Mouse (Mus musculus) lung, embryonic 15.5 days (tissue): ENCODE results near the gene Ccdc93. TPM values are rescaled to one million over a fixed set of nuclear protein-coding genes. Genes with fewer than 3 reads are reported as not detected.

Experiments used
- ATAC-seq: fragments of 200-750 bp; cut with Nextera tagmentation; 2 replicates; pipeline ENCODE4 v1.8.0; 2017; ENCODE audit warnings: moderate number of reproducible peaks, borderline replicate concordance; ENCODE audit not compliant: low FRiP score, low TSS enrichment; ENCODE audit errors: extremely low read depth
- H3K27ac ChIP-seq: fragments of 300-500 bp; sonication (generic); 2 replicates; pipeline ENCODE4 v1.5.1; 2015; ENCODE audit warnings: moderate library complexity, mild to moderate bottlenecking, inconsistent platforms
- H3K27me3 ChIP-seq: fragments of 300-500 bp; sonication (generic); 2 replicates; pipeline ENCODE4 v1.6.1; 2015; ENCODE audit warnings: inconsistent platforms
- H3K36me3 ChIP-seq: fragments of 300-500 bp; sonication (generic); 2 replicates; pipeline ENCODE4 v1.6.1; 2015; ENCODE audit warnings: inconsistent platforms
- H3K4me1 ChIP-seq: fragments of 300-500 bp; sonication (generic); 2 replicates; pipeline ENCODE4 v1.6.1; 2015; ENCODE audit warnings: inconsistent platforms
- H3K4me2 ChIP-seq: fragments of 300-500 bp; sonication (generic); 2 replicates; pipeline ENCODE4 v1.6.1; 2015; ENCODE audit warnings: inconsistent platforms, mild to moderate bottlenecking, moderate library complexity
- H3K4me3 ChIP-seq: fragments of 300-500 bp; sonication (generic); 2 replicates; pipeline ENCODE4 v1.5.1; 2015; ENCODE audit warnings: mild to moderate bottlenecking, inconsistent platforms
- H3K9ac ChIP-seq: fragments of 300-500 bp; sonication (generic); 2 replicates; pipeline ENCODE4 v1.6.1; 2015; ENCODE audit warnings: inconsistent platforms
- H3K9me3 ChIP-seq: fragments of 300-500 bp; sonication (generic); 2 replicates; pipeline ENCODE4 v1.6.1; 2016; ENCODE audit warnings: inconsistent platforms
- WGBS: fragments of 180-500 bp; shearing (Covaris S2); methylation state at CpG from one replicate; pipeline ENCODE4 v1.1.7; 2015; 5-methylcytosine and 5-hydroxymethylcytosine counted together
- polyA plus RNA-seq: library from polyadenylated mRNA; unstranded; fragments of >200 nt; fragmentation: Nextera tagmentation; extraction: Ambion mirVana; gene quantifications from 2 replicates; pipeline ENCODE4 v1.2.1, GENCODE M21; 2015

The Ccdc93 gene
- polyA plus RNA-seq, 1 experiment from 2014 or later = 9.7 TPM

DNA sequence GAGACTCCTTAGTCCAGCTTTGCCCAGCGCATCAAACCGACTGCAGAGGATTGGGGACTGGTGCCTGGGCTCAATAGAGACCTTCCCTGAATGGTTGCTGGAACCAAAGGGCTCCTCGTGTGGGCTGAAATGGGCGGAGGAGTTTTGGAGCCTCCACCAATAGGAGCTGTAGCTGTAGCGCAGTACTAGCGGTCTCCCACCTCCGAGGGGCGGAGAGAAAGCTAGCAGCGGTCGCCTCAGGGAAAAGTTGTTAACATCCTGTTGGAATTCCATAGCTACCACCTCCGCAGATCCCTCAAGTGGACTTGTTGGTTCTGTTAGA is 97.5 kb downstream of the Ccdc93 start, which contains the start of gene Htr5b:
TSS of gene Htr5b (minus strand) at position 67 of the 322 bp plus-strand sequence.
- WGBS = 2% methylated on average over 11 of the region's 11 CpGs
- ATAC-seq = peak; percentile 88; the same call in 1 of the 2 replicates
- H3K36me3 ChIP-seq = no peaks in the 10 kb centered on the region
- H3K9ac ChIP-seq = no peak within 1 kb of the TSS
- no peak within 1 kb of the TSS for H3K27ac ChIP-seq
- no peaks in the 10 kb centered on the region for H3K9me3 ChIP-seq
- peak within 1 kb of the TSS; percentile 57 for H3K4me2 ChIP-seq
- peaks cover 12% of the 10 kb centered on the region for H3K4me1 ChIP-seq
- peak within 1 kb of the TSS; percentile 19 for H3K4me3 ChIP-seq
- H3K27me3 ChIP-seq = peaks cover 32% of the 10 kb centered on the region

DNA sequence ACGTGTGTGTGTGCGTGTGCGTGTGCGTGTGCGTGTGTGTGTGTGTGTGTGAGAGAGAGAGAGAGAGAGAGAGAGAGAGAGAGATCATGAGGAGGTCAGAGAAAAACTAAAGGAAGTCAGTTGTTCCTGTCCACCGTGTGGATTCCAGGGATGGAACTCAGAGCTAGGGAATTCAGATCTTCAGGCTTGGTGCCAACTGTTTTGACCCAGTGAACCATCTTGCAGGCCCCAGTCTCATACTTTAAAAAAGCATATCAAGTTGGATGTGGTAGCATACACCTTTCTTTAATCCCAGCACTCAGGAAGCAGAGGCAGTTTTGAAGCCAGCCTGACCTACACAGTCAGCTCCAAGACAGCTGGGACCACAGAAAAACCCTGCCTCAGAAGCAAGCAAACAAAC is 98.4 kb downstream of the Ccdc93 start:
- ATAC-seq = no peak
- no peaks in the 10 kb centered on the region for H3K9me3 ChIP-seq
- WGBS = 77% methylated on average over 6 of the region's 6 CpGs
- H3K27ac ChIP-seq = no peak overlapping the region
- H3K27me3 ChIP-seq = peaks cover 32% of the 10 kb centered on the region
- no peak overlapping the region for H3K9ac ChIP-seq
- H3K4me3 ChIP-seq = no peak overlapping the region
- no peak overlapping the region for H3K4me2 ChIP-seq
- H3K4me1 ChIP-seq = peaks cover 12% of the 10 kb centered on the region
- H3K36me3 ChIP-seq = no peaks in the 10 kb centered on the region

DNA sequence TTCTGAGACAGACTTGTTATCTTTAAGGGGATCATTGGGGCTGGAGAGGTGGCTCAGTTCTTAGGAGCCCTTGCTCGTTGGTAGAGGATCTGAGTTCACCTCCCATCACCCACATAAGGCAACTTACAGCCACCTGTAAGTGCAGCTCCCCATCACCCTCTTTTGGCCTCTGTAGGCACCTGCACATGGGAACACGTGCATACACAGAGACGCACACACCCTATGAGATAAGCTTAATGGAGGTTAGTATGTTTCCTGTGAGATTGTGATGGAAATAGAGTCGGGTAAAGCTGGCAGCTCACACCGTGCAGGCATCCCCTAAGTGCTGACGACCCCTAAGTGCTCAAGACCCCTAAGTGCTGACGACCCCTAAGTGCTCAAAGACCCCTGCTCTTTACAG is 100.6 kb downstream of the Ccdc93 start:
- H3K9ac ChIP-seq = no peak overlapping the region
- WGBS = 54% methylated on average over 7 of the region's 7 CpGs
- H3K9me3 ChIP-seq = no peaks in the 10 kb centered on the region
- no peak overlapping the region for H3K4me3 ChIP-seq
- H3K4me1 ChIP-seq = peaks cover 12% of the 10 kb centered on the region
- peaks cover 32% of the 10 kb centered on the region for H3K27me3 ChIP-seq
- no peak overlapping the region for H3K4me2 ChIP-seq
- no peak overlapping the region for H3K27ac ChIP-seq
- H3K36me3 ChIP-seq = no peaks in the 10 kb centered on the region
- ATAC-seq = no peak

DNA sequence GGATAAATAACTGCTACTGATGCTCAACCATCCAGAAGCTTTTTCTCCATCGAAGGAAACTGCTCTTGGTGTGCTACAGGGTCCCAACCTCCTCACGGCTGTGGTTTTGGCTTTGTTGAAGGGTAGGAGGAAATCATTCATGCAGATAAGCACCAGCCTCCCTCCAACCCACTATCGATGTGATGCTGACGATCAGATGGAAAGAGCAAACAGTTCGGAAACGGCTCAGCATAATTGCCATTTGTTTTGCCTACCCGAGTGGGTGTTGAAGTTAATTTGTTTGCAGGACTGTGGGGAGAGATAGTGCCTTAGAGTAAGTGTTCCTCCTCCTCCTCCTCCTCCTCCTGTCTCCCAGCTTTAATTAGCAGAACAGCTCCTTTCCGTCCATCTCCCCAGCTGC is 109.5 kb downstream of the Ccdc93 start:
- 48% methylated on average over 8 of the region's 8 CpGs for WGBS
- Histone ChIP-seq H3K9ac (no peak overlapping the region), H3K27me3 (no peaks in the 10 kb centered on the region), H3K36me3 (no peaks in the 10 kb centered on the region), H3K4me3 (no peak overlapping the region), H3K4me2 (no peak overlapping the region), H3K4me1 (no peaks in the 10 kb centered on the region), H3K9me3 (no peaks in the 10 kb centered on the region), H3K27ac (no peak overlapping the region)
- ATAC-seq = no peak

DNA sequence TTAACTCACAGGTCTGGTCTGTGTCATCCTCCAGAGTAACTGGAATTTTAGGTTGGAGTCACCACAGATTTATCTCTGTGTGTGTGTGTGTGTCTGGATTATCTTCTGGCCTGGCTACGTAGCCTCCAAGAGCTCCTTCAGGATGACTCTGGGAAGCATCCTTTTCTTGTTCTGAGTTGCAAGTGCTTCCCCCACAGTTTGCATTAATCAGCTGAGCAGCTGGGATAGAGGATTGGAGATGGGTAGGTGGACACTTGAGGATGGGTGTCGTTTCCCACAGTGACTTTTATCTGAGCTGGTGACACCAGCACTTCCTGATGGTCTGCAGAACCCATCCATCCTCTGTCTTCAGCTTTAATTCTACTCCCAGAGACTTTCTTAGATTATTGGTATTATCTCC is 116.0 kb downstream of the Ccdc93 start:
- H3K27ac ChIP-seq = no peak overlapping the region
- H3K36me3 ChIP-seq = peaks cover 4% of the 10 kb centered on the region; the same call in 1 of the 2 replicates
- no peak overlapping the region for H3K4me3 ChIP-seq
- H3K4me2 ChIP-seq = no peak overlapping the region
- WGBS = 54% methylated on average over 2 of the region's 2 CpGs
- no peaks in the 10 kb centered on the region for H3K4me1 ChIP-seq
- ATAC-seq = no peak
- no peak overlapping the region for H3K9ac ChIP-seq
- no peaks in the 10 kb centered on the region for H3K27me3 ChIP-seq
- no peaks in the 10 kb centered on the region for H3K9me3 ChIP-seq

DNA sequence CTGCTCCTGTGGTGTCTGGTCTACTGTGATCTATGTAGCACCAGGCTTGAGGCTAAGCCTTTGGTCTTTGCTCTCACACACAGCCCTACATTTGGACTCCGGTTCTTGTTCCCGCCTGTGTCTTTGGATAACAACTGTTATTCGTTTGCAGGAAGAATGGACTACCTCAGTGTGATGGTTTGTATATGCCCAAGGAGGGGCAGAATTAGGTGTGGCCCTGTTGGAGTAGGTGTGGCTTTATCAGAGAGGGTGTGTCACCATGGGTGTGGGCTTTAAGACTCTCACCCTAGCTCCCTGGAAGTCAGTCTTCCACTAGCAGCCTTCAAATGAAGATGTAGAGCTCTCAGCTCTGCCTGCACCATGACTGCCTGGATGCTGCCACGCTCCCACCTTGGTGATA is 117.8 kb downstream of the Ccdc93 start:
- Histone ChIP-seq H3K27ac (no peak overlapping the region), H3K4me2 (no peak overlapping the region), H3K36me3 (peaks cover 18% of the 10 kb centered on the region), H3K4me3 (no peak overlapping the region), H3K9ac (no peak overlapping the region), H3K9me3 (no peaks in the 10 kb centered on the region), H3K27me3 (no peaks in the 10 kb centered on the region), H3K4me1 (no peaks in the 10 kb centered on the region)
- 92% methylated on average over 4 of the region's 4 CpGs for WGBS
- ATAC-seq = no peak

DNA sequence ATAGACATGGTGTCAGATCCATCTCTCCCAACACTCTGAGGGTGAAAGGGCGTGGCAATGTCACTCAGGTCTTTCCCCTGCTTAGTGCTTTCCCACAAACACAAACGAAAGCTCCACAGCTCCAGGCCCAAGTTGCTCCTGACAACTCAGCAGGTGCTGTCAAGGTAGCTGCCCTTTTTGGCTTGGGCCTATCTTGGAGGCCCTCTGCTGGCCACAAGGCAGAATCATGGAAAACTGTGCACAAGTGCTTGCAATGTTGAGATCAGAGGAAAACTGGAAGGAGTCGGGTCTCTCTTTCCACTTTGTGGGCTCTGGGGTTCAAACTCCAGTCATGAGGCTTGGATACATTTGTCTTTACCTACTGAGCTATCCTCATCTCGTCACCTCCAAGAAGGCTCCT is 118.6 kb downstream of the Ccdc93 start:
- Histone ChIP-seq H3K4me2 (no peak overlapping the region), H3K27ac (no peak overlapping the region), H3K36me3 (peaks cover 24% of the 10 kb centered on the region), H3K4me1 (no peaks in the 10 kb centered on the region), H3K4me3 (no peak overlapping the region), H3K9ac (no peak overlapping the region), H3K27me3 (no peaks in the 10 kb centered on the region), H3K9me3 (no peaks in the 10 kb centered on the region)
- ATAC-seq = no peak
- WGBS = 64% methylated on average over 4 of the region's 4 CpGs

DNA sequence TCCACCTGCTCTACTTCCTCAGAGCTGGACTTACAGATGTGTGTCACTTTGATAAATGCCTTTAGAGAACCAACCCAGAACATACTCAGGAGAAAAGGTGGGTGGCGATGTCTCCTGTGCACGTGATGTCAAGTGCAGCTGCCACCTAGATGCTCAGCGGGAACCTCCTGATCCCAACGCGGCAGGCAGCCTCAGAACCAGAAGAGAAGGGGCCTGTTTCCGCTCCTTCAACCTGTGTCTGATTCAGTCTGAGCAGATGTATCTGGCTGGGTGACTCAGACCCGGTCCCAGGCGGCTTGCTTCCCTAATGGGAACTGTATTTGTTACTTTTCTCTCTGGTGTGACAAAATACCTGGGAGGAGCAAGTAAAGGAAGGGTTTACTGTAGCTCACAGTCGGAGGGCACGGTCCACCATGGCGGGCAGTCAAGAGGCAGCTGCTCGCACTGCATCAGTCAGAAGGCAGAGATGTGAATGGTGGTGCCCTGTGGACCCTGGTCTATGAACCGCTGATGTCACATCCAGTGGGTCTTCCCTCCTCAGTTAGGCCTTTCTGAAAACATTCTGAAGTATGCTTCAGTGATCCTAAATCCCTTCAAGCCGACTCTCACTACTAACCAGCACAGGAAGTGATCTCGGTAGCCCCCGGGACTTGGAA is 120.1 kb downstream of the Ccdc93 start:
- Histone ChIP-seq H3K27ac (no peak overlapping the region), H3K27me3 (no peaks in the 10 kb centered on the region), H3K4me1 (no peaks in the 10 kb centered on the region), H3K9ac (no peak overlapping the region), H3K9me3 (no peaks in the 10 kb centered on the region), H3K36me3 (peaks cover 38% of the 10 kb centered on the region), H3K4me3 (no peak overlapping the region), H3K4me2 (no peak overlapping the region)
- no peak for ATAC-seq
- WGBS = 83% methylated on average over 16 of the region's 16 CpGs

DNA sequence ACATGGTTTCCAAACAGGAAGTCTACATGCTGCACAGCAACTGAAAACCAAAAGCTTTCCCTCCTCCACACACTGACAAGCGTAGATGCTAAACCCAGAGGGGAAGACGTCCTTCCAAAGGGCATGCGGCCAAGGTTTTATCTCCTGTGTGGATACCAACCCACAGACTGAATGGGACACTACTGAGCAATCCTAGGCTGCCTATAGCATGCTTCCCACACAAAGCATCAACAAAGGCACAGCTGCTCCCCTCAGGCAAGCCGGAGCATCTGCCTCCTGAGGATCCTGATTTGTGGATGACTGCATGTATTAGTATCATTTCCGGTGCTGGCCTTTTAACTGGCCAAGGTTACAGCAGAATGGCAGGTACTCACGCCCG is 120.6 kb downstream of the Ccdc93 start:
- H3K36me3 ChIP-seq = peaks cover 44% of the 10 kb centered on the region

More for the DNA sequence above, 120.6 kb downstream of the Ccdc93 start:
- Histone ChIP-seq H3K9ac (no peak overlapping the region), H3K27ac (no peak overlapping the region), H3K4me2 (no peak overlapping the region), H3K4me3 (no peak overlapping the region), H3K4me1 (no peaks in the 10 kb centered on the region), H3K27me3 (no peaks in the 10 kb centered on the region), H3K9me3 (no peaks in the 10 kb centered on the region)
- ATAC-seq = no peak
- WGBS = 82% methylated on average over 7 of the region's 7 CpGs

Other genes with a start within 250 kb of the Ccdc93 start
- gene Insig2, start 98.5 kb upstream of the Ccdc93 start, polyA plus RNA-seq = 28.5 and 32.9 TPM in 2 replicates
- gene Htr5b, start 97.4 kb downstream of the Ccdc93 start, polyA plus RNA-seq = not detected in 2 replicates
- 53.2 and 55.2 TPM in 2 replicates for gene Ddx18, start 136.9 kb downstream of the Ccdc93 start, polyA plus RNA-seq